Mouse (Mus musculus) lung, postnatal 0 days (tissue): ENCODE data around the gene Elk4.

Experiments
- CTCF ChIP-seq: IDR thresholded peaks from 2 replicates; pipeline ENCODE4 v1.5.1; 2016; ENCODE audit warnings: antibody characterized with exemption, mild to moderate bottlenecking
- EP300 ChIP-seq: IDR thresholded peaks from 2 replicates; pipeline ENCODE4 v1.6.1; 2016; ENCODE audit warnings: antibody characterized with exemption, mild to moderate bottlenecking, control low read depth

DNA sequence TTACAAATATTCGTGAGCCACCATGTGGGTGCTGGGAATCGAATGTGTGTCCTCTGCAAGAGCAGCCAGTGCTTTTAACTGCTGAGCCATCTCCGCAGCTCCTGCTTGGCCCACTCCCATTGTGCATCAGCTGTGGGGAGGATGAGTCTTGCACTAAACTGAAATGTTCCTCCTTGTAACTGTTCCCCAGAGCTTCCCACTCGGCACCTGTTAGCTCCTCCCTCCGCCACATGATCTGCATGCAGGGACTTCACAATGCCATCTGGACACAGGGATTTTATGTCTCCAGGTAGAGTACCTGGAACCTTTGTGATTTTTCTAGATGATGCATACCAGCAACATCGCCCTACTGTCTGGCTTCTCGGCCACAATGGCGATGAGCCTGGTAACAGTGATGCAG is 62.0 kb downstream of the Elk4 start:
- TF ChIP-seq EP300, result no peak
- no peak for TF ChIP-seq CTCF
